Mouse (Mus musculus): ENCODE measurements around the gene Tprgl. TPM values are rescaled to one million over a fixed set of nuclear protein-coding genes. Genes with fewer than 3 reads are reported as not detected.

Tprgl gene
- polyA plus RNA-seq, 1 experiment from 2014 or later, result 55.4 TPM

DNA sequence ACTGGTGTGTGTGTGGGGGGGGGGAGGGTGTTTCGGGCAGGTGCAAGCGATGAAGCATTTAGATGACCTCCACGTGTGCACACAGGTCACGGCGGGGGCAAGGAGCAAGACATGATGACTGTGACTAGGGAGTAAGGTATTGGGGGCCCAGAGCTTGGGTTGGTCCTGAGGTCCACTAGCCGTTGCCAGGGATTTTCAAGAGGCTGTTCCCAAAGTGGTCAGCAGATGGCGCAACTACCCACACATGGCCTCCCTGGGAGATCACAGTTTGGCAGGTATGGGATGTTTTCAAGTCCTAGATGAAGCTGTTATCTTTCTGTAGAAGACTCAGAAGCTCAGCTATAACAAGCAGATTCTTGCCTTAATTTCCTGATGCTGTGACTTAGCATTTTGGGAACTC lies 2.8 kb upstream of the Tprgl start:
- no peak for ATAC-seq
- ChIA-PET POLR2A (no interaction called here), CTCF (interaction anchor here (1.4 to 1.8 kb wide), 3 partner anchors 20 to 138 kb away, joined by 5 to 16 read pairs (median 6); partner anchors contain the start of gene Arhgef16)
- no peak for DNase-seq (ENCODE audit: low read depth, low spot score)
- in situ Hi-C loops (cut with MboI; ENCODE audit: low pct_unique_long_range_greater_than_20kb), result no loop called here
- H3K27me3 ChIP-seq, result no peaks in the 10 kb centered on the region
- TF ChIP-seq CTCF (IDR thresholded peaks at IDR 0.05), result no peak

DNA sequence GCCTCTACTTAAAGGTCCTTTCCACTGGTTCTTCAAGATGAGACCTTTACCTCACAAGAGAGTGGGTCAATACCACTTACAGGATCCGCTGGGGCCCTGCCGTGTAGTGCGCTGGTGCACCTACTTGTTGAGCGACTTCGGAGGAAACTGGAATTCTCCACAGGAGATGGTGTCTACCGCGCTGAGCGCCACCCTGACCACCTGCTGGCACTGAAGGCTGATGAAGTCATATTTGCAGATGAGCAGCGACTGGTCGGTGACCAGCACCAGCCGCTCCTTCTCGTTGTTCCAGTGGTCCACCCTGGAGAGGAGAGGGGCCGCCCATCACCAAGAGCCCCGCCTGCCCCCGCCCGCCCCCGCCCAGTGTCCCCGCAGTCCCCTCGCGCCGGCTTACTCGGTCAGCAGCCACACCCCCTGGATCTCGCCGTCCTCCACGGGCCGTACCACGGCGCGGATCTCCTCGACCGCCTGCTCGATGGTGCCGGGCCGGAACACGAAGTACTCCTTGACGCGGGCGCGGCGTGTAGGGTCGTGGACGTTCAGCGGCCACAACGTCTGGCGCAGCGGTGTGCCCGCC lies 417 bp downstream of the Tprgl start:
- CTCF ChIA-PET, result no interaction called here
- DNase-seq (ENCODE audit: low read depth, low spot score) (no peak), ATAC-seq (peak; percentile 24)
- POLR2A ChIA-PET, result no interaction called here
- in situ Hi-C loops (cut with MboI; ENCODE audit: low pct_unique_long_range_greater_than_20kb), result no loop called here
- no peaks in the 10 kb centered on the region for H3K27me3 ChIP-seq
- TF ChIP-seq CTCF (IDR thresholded peaks at IDR 0.05), result no peak

DNA sequence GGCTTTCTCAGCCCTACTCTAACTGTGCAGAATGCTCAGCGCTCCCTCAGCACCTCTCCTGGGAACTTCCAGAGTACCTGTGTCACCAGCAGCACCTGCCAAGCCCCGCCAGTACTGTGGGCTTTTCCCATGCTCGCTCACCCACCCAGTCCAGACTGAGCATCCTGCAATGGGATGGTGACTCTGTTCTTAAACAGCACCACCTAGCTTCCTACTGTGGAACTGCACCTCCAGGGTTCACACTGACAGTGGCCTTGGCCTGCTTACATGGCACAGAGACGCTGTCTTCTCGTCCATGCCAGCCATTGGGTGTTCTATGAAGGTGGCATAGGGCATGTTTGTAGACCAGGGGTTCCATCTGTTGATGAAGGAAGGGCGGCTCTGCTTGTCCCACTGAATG lies 1.5 kb downstream of the Tprgl start:
- TF ChIP-seq CTCF (IDR thresholded peaks at IDR 0.05), result no peak
- in situ Hi-C loops (cut with MboI; ENCODE audit: low pct_unique_long_range_greater_than_20kb), result no loop called here
- no peaks in the 10 kb centered on the region for H3K27me3 ChIP-seq
- CTCF ChIA-PET, result no interaction called here
- ATAC-seq (no peak), DNase-seq (ENCODE audit: low read depth, low spot score) (no peak)
- POLR2A ChIA-PET, result no interaction called here

GRCm38 (mm10) chr4:154157970-154158662 lies 2.4 kb downstream of the Tprgl start:
- H3K27me3 ChIP-seq, result no peaks in the 10 kb centered on the region
- POLR2A ChIA-PET, result interaction anchor here (0.6 kb wide), 1 partner anchor 10 kb away, joined by 3 read pairs; no protein-coding TSS in a partner anchor
- no peak for TF ChIP-seq CTCF (IDR thresholded peaks at IDR 0.05)
- in situ Hi-C loops (cut with MboI; ENCODE audit: low pct_unique_long_range_greater_than_20kb), result no loop called here
- ATAC-seq (no peak), DNase-seq (ENCODE audit: low read depth, low spot score) (no peak)
- CTCF ChIA-PET, result interaction anchor here (1.1 kb wide), 1 partner anchor 120 kb away, joined by 3 read pairs; no protein-coding TSS in a partner anchor

- no peak for ATAC-seq
- ChIA-PET POLR2A (no interaction called here), CTCF (no interaction called here)
- no peak for TF ChIP-seq CTCF (IDR thresholded peaks at IDR 0.05)
- in situ Hi-C loops (cut with MboI; ENCODE audit: low pct_unique_long_range_greater_than_20kb), result no loop called here
- H3K27me3 ChIP-seq, result no peaks in the 10 kb centered on the region
- DNase-seq (ENCODE audit: low read depth, low spot score), result no peak
Observed at GRCm38 (mm10) chr4:154156050-154156449, 4.4 kb downstream of the Tprgl start.

DNA sequence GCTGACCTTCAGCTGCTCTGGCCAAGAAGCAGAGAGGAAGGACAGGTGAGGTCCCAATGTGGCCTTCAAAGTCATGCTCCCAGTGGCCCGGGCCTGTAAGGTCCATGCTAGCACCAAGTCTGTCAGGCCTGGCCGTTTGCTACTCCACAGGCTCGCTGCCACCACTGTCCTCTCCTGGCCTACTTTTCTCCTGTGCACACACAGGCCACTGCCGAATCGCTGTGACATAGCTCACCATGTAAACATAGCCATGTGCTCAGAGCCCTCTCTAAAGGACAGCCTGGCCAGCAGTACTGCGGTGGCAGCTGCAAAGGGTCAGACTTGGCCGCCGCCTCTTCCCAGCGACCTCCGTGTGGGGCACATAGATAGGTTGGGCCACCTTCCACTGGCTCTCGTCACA lies 6.4 kb downstream of the Tprgl start:
- in situ Hi-C loops (cut with MboI; ENCODE audit: low pct_unique_long_range_greater_than_20kb), result no loop called here
- ATAC-seq (no peak), DNase-seq (ENCODE audit: low read depth, low spot score) (no peak)
- CTCF ChIA-PET, result interaction anchor here (0.7 to 1.0 kb wide), 2 partner anchors 10 to 89 kb away, joined by 3 read pairs; no protein-coding TSS in a partner anchor
- POLR2A ChIA-PET, result no interaction called here
- H3K27me3 ChIP-seq, result no peaks in the 10 kb centered on the region
- no peak for TF ChIP-seq CTCF (IDR thresholded peaks at IDR 0.05)

- DNase-seq (ENCODE audit: low read depth, low spot score), result no peak
- ChIA-PET CTCF (no interaction called here), POLR2A (no interaction called here)
- no peak for ATAC-seq
- H3K27me3 ChIP-seq, result no peaks in the 10 kb centered on the region
- TF ChIP-seq CTCF (IDR thresholded peaks at IDR 0.05), result no peak
- in situ Hi-C loops (cut with MboI; ENCODE audit: low pct_unique_long_range_greater_than_20kb), result no loop called here
Observed at GRCm38 (mm10) chr4:154146342-154146741, 14.1 kb downstream of the Tprgl start.

DNA sequence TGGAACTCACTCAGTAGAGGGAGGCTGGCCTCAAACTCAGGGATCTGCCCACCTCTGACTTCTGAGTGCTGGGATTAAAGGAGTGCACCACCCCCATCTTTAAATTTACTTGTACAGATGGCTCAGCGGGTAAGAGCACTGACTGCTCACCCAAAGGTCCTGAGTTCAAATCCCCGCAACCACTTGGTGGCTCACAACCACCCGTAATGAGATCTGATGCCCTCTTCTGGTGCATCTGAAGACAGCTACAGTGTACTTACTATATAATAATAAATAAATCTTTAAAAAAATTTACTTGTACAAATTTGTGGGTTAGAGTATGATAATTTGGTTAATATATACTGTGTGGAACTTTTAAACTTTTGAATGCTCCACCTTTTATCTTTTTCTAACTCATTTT lies 15.8 kb downstream of the Tprgl start:
- TF ChIP-seq CTCF (IDR thresholded peaks at IDR 0.05), result no peak
- ChIA-PET POLR2A (no interaction called here), CTCF (no interaction called here)
- DNase-seq (ENCODE audit: low read depth, low spot score), result no peak
- peaks cover 6% of the 10 kb centered on the region for H3K27me3 ChIP-seq
- in situ Hi-C loops (cut with MboI; ENCODE audit: low pct_unique_long_range_greater_than_20kb), result no loop called here
- ATAC-seq, result no peak

GRCm38 (mm10) chr4:154142211-154143040 lies 18.0 kb downstream of the Tprgl start, which contains the start of gene Wrap73:
Gene Wrap73 (plus strand): TSS chr4:154142372.
- ATAC-seq (peak; percentile 90), DNase-seq (ENCODE audit: low read depth, low spot score) (no peak)
- peaks cover 6% of the 10 kb centered on the region for H3K27me3 ChIP-seq
- ChIA-PET CTCF (no interaction called here), POLR2A (no interaction called here)
- TF ChIP-seq CTCF (IDR thresholded peaks at IDR 0.05), result no peak
- in situ Hi-C loops (cut with MboI; ENCODE audit: low pct_unique_long_range_greater_than_20kb), result no loop called here

DNA sequence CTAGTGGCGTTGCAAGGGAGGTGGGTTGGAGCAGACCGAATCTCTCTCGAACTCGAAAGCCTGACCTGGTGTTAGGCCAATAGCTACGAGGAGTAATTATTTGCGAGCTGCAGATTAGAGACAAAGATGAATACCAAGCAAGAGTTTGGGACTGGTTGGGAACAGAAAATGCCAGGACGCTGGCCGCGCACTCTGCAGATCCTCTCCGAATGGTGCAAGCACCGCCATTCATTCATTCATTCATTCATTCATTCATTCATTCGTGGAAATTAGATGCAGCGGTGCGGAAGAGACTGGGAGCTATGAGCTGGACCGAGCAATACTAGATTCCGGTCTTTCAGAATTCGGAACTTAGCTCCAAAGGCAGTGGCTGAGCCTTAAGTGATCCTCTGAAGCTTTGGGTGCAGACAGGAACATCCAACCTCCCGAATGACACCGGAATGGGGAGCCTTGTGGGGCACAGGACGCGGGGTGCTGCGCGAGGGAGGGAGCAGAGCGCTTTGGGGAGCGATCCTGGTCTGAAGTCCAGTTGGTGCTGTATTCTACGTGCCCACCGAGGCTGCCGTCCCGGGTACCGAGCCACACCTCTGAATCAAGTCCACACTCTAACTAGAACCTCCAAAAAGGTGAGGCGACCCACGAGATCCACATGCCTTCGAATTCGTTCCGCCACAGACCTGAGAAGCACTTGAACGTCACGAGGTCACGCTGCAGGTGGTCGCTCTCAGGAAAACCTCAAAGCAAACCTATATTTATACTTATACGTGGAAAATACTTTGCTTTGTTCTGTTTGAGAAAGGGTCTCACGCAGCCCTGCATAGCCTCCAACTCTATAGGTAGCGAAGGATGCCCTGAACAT lies 19.2 kb downstream of the Tprgl start:
- TF ChIP-seq CTCF (IDR thresholded peaks at IDR 0.05), result no peak
- in situ Hi-C loops (cut with MboI; ENCODE audit: low pct_unique_long_range_greater_than_20kb), result no loop called here
- ChIA-PET CTCF (interaction anchor here (0.7 kb wide), 1 partner anchor 36 kb away, joined by 3 read pairs; no protein-coding TSS in a partner anchor), POLR2A (no interaction called here)
- DNase-seq (ENCODE audit: low read depth, low spot score), result no peak
- peaks cover 6% of the 10 kb centered on the region for H3K27me3 ChIP-seq
- ATAC-seq, result no peak

Data from Patski (cell line).